Mouse (Mus musculus) CH12.LX (cell line): ENCODE measurements around the gene Sik3. TPM values are rescaled to one million over a fixed set of nuclear protein-coding genes. Genes with fewer than 3 reads are reported as not detected.

Source experiments
- DNase-seq: peaks from one replicate; pipeline ENCODE4 v3.0.0-alpha.2; 2013; ENCODE audit errors: extremely low read depth
- H3K27ac ChIP-seq: 2 replicates; pipeline ENCODE4 v1.5.1; 2012; ENCODE audit warnings: low read depth, mild to moderate bottlenecking, control low read depth, moderate library complexity; ENCODE audit not compliant: insufficient read depth
- H3K27me3 ChIP-seq: replicated peaks from 2 replicates; pipeline ENCODE3; 2012; ENCODE audit warnings: inconsistent platforms
- H3K36me3 ChIP-seq, 2 experiments: replicated peaks in 1 of 2; 2 replicates each; pipeline versions ENCODE3 to v1.6.1; 2012; ENCODE audit warnings: inconsistent platforms in 1 of 2, low read length in 1 of 2, mild to moderate bottlenecking in 1 of 2, mixed read lengths in 1 of 2, moderate library complexity in 1 of 2; ENCODE audit not compliant: control insufficient read depth in 1 of 2, insufficient read depth in 1 of 2
- H3K4me1 ChIP-seq, 2 experiments: 2 replicates each; pipeline ENCODE4 v1.6.1; 2012; ENCODE audit warnings: inconsistent platforms in 1 of 2, moderate library complexity in 1 of 2; ENCODE audit not compliant: insufficient read depth in 2 of 2, control insufficient read depth in 1 of 2
- H3K4me2 ChIP-seq: 2 replicates; pipeline ENCODE4 v1.6.1; 2012; ENCODE audit warnings: low read depth, mild to moderate bottlenecking, control low read depth; ENCODE audit not compliant: poor library complexity, insufficient read depth, severe bottlenecking
- H3K4me3 ChIP-seq, 3 experiments: fragments of 150-350 bp in 1 of 3; sonication (generic) in 1 of 3; replicated peaks in 1 of 3; 2 replicates each; pipeline versions ENCODE3 to v1.5.1; 2011 to 2012; ENCODE audit warnings: low read depth in 2 of 3, low read length in 2 of 3, mild to moderate bottlenecking in 2 of 3, moderate library complexity in 2 of 3, control low read depth in 1 of 3, improper control_type of control experiment in 1 of 3, inconsistent platforms in 1 of 3, mixed read lengths in 1 of 3; ENCODE audit not compliant: poor library complexity in 1 of 3
- H3K79me2 ChIP-seq: replicated peaks from 2 replicates; pipeline ENCODE4 v1.6.1; 2012; ENCODE audit warnings: mild to moderate bottlenecking, moderate library complexity; ENCODE audit not compliant: control insufficient read depth, poor library complexity, insufficient read depth, severe bottlenecking; ENCODE audit errors: extremely low read depth
- H3K9ac ChIP-seq: 2 replicates; pipeline ENCODE4 v1.6.1; 2012; ENCODE audit warnings: low read depth, mild to moderate bottlenecking, control low read depth, moderate library complexity; ENCODE audit not compliant: insufficient read depth
- H3K9me3 ChIP-seq: replicated peaks from 2 replicates; pipeline ENCODE3; 2012; ENCODE audit warnings: low read length, inconsistent platforms, mixed read lengths
- CHD1 ChIP-seq: IDR thresholded peaks from 2 replicates; pipeline ENCODE4 v1.6.1; 2012; ENCODE audit warnings: low read depth, low read length, improper control_type of control experiment, inconsistent platforms
- CHD2 ChIP-seq: IDR thresholded peaks from 2 replicates; pipeline ENCODE4 v1.6.1; 2011; ENCODE audit warnings: low read length, improper control_type of control experiment
- CTCF ChIP-seq, 2 experiments: IDR thresholded peaks in 1 of 2; conservative IDR thresholded peaks in 1 of 2; 2 replicates each; pipeline ENCODE4 v1.5.1; 2011 to 2012; ENCODE audit warnings: low read depth in 2 of 2, low read length in 2 of 2, improper control_type of control experiment in 1 of 2, inconsistent platforms in 1 of 2, mild to moderate bottlenecking in 1 of 2, moderate library complexity in 1 of 2
- E2F4 ChIP-seq: IDR thresholded peaks from 2 replicates; pipeline ENCODE4 v1.6.1; 2011; ENCODE audit warnings: low read depth, low read length, improper control_type of control experiment; ENCODE audit not compliant: insufficient replicate concordance
- EP300 ChIP-seq: IDR thresholded peaks from 2 replicates; pipeline ENCODE4 v1.6.1; 2011; ENCODE audit warnings: low read length, improper control_type of control experiment
- IRF4 ChIP-seq: IDR thresholded peaks from 2 replicates; pipeline ENCODE4 v1.6.1; 2014; ENCODE audit warnings: low read depth, mild to moderate bottlenecking, inconsistent platforms, low read length, improper control_type of control experiment
- JUND ChIP-seq: conservative IDR thresholded peaks from 2 replicates; pipeline ENCODE4 v1.6.1; 2011; ENCODE audit warnings: low read depth, low read length, improper control_type of control experiment
- MAFK ChIP-seq: IDR thresholded peaks from 2 replicates; pipeline ENCODE4 v1.6.1; 2011; ENCODE audit warnings: low read length, improper control_type of control experiment; ENCODE audit not compliant: insufficient replicate concordance
- MXI1 ChIP-seq: IDR thresholded peaks from 2 replicates; pipeline ENCODE4 v1.6.1; 2011; ENCODE audit warnings: mild to moderate bottlenecking, low read depth, low read length, improper control_type of control experiment
- NELFE ChIP-seq: IDR thresholded peaks from 2 replicates; pipeline ENCODE4 v1.6.1; 2011; ENCODE audit warnings: low read depth, low read length, improper control_type of control experiment
- NRF1 ChIP-seq: IDR thresholded peaks from 2 replicates; pipeline ENCODE4 v1.6.1; 2014; ENCODE audit warnings: low read depth, mild to moderate bottlenecking, inconsistent platforms, low read length, improper control_type of control experiment, moderate library complexity
- USF1 ChIP-seq: IDR thresholded peaks from 2 replicates; pipeline ENCODE4 v1.6.1; 2014; ENCODE audit warnings: low read depth, mild to moderate bottlenecking, inconsistent platforms, low read length, improper control_type of control experiment
- USF2 ChIP-seq: conservative IDR thresholded peaks from 2 replicates; pipeline ENCODE4 v1.6.1; 2011; ENCODE audit warnings: low read depth, low read length, improper control_type of control experiment
- ZC3H11A ChIP-seq: IDR thresholded peaks from 2 replicates; pipeline ENCODE4 v1.6.1; 2012; ENCODE audit warnings: low read depth, mild to moderate bottlenecking, inconsistent platforms, low read length, improper control_type of control experiment
- ZKSCAN1 ChIP-seq: IDR thresholded peaks from 2 replicates; pipeline ENCODE4 v1.6.1; 2012; ENCODE audit warnings: low read depth, inconsistent platforms, low read length, improper control_type of control experiment, borderline replicate concordance
- ZMIZ1 ChIP-seq: IDR thresholded peaks from 2 replicates; pipeline ENCODE4 v1.6.1; 2012; ENCODE audit warnings: low read depth, mild to moderate bottlenecking, inconsistent platforms, low read length, improper control_type of control experiment
- ZNF384 ChIP-seq: IDR thresholded peaks from 2 replicates; pipeline ENCODE4 v1.6.1; 2012; ENCODE audit warnings: low read depth, low read length, improper control_type of control experiment, inconsistent platforms
- dilution Hi-C: fragments of 300-500 bp; cut with MboI; formaldehyde crosslinking; loops from 2 replicates; pipeline ENCODE4 v1.14.3; 2020; ENCODE audit warnings: low sequenced_read_pairs; ENCODE audit not compliant: extremely low pct_unique_long_range_greater_than_20kb, extremely low pct_ligation_motif_present
- in situ Hi-C: fragments of 300-500 bp; cut with MboI; formaldehyde crosslinking; loops from 3 replicates; pipeline ENCODE4 v1.14.3; 2019; ENCODE audit warnings: low sequenced_read_pairs, low pct_ligation_motif_present, low pct_unique_long_range_greater_than_20kb, mixed read lengths
- polyA plus RNA-seq: library from polyadenylated mRNA; unstranded; fragments of >175 nt; gene quantifications from 2 replicates; pipeline ENCODE4 v1.2.1, GENCODE M21; 2012; ENCODE audit warnings: low read depth; ENCODE audit not compliant: insufficient read length
- total RNA-seq, 2 experiments: library from RNA; depleted of rRNA; stranded (reverse); fragments of 300-350 nt in 1 of 2; fragments of >200 nt in 1 of 2; gene quantifications; 2 replicates each; pipeline ENCODE4 v1.2.3; 2012 to 2014

Sik3 gene
- total and polyA plus RNA-seq, 3 experiments = 14.9 to 29.8 (median 21.4) TPM

- H3K9ac ChIP-seq = no peak overlapping the region
- H3K4me3 ChIP-seq = no peak overlapping the region
- H3K27ac ChIP-seq = no peak overlapping the region
- dilution Hi-C loops (no loop called here), in situ Hi-C loops (no loop called here)
- H3K27me3 ChIP-seq = peaks cover 24% of the 10 kb centered on the region
- no peaks in the 10 kb centered on the region for H3K79me2 ChIP-seq
- no peak for TF ChIP-seq CHD2
- no peak for TF ChIP-seq NELFE
- no peak for TF ChIP-seq EP300
- TF ChIP-seq ZC3H11A = no peak
- TF ChIP-seq JUND = no peak
- TF ChIP-seq IRF4 = no peak
- TF ChIP-seq USF1 = no peak
- TF ChIP-seq E2F4 = no peak
- TF ChIP-seq CTCF (conservative IDR thresholded peaks at IDR 0.05 in 1 of 2, IDR thresholded peaks at IDR 0.05 in 1 of 2; ENCODE audit: low read depth in 2 of 2, low read length in 2 of 2) = no peak
- TF ChIP-seq USF2 = no peak
- no peak for TF ChIP-seq ZNF384
- no peaks in the 10 kb centered on the region for H3K9me3 ChIP-seq
- no peaks in the 10 kb centered on the region for H3K36me3 ChIP-seq
- peak overlapping the region; percentile 9; the same call in 1 of the 2 replicates for H3K4me2 ChIP-seq
- peaks cover 0 to 6% of the 10 kb centered on the region in 2 experiments; a peak in 2 of 4 replicates for H3K4me1 ChIP-seq
- no peak for DNase-seq
Observed at GRCm38 (mm10) chr9:46230450-46230975, 217.9 kb downstream of the Sik3 start.

DNA sequence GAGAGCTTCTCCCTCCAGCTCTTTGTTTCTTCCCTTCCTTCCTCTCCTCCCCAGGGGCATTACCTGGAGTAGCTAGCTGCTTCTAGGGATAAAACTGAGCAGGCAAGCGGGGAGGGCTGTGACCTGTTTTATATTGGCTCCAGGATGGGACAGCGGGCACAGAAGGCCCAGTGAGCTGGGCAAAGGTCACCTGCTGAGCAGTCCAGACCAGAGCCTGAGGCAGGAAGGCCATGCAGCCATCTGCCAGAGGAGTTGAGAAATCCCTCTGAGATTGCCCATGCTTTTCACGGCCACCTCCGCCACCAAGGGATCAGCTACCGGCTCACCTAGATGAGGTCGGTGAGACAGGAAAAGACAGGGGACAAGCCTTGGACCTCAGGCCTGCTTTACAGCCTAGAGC is 222.6 kb downstream of the Sik3 start:
- H3K27ac ChIP-seq = no peak overlapping the region
- peaks cover 20% of the 10 kb centered on the region for H3K27me3 ChIP-seq
- no peaks in the 10 kb centered on the region for H3K9me3 ChIP-seq
- peaks cover 0 to 2% of the 10 kb centered on the region in 2 experiments; a peak in 3 of 4 replicates for H3K4me1 ChIP-seq
- no peak overlapping the region for H3K4me3 ChIP-seq
- no peaks in the 10 kb centered on the region for H3K79me2 ChIP-seq
- H3K4me2 ChIP-seq = no peak overlapping the region
- dilution Hi-C loops (no loop called here), in situ Hi-C loops (no loop called here)
- H3K9ac ChIP-seq = no peak overlapping the region
- no peaks in the 10 kb centered on the region for H3K36me3 ChIP-seq
- no peak for DNase-seq
- TF ChIP-seq ZKSCAN1 = no peak
- no peak for TF ChIP-seq IRF4
- no peak for TF ChIP-seq MXI1
- no peak for TF ChIP-seq NRF1
- TF ChIP-seq CHD1 = no peak
- TF ChIP-seq MAFK = no peak

- Histone ChIP-seq H3K4me2 (no peak within 1 kb of the TSS), H3K9ac (no peak within 1 kb of the TSS), H3K4me3 (no peak within 1 kb of the TSS), H3K9me3 (no peaks in the 10 kb centered on the region), H3K36me3 (no peaks in the 10 kb centered on the region), H3K27me3 (peaks cover 19% of the 10 kb centered on the region), H3K4me1 (no peaks in the 10 kb centered on the region; a peak in 1 of 4 replicates), H3K79me2 (no peaks in the 10 kb centered on the region), H3K27ac (no peak within 1 kb of the TSS)
- dilution Hi-C loops (no loop called here), in situ Hi-C loops (no loop called here)
- TF ChIP-seq NELFE = no peak
- TF ChIP-seq ZMIZ1 = no peak
- no peak for DNase-seq
Observed at GRCm38 (mm10) chr9:46235596-46235648, 222.8 kb downstream of the Sik3 start, which contains the start of gene Apoc3. Gene Apoc3 (minus strand): TSS chr9:46235636.
